Mouse (Mus musculus): ENCODE results near the gene Gpsm3.
A peak's percentile ranks its signal among the peaks of the same experiment; 100 is the strongest.

The Gpsm3 gene

GRCm38 (mm10) chr17:34583397-34583796 lies 6.2 kb upstream of the Gpsm3 start:
- DNase-seq (ENCODE audit: low spot score), result no peak

GRCm38 (mm10) chr17:34583819-34584218 lies 5.8 kb upstream of the Gpsm3 start:
- no peak for DNase-seq (ENCODE audit: low spot score)

- DNase-seq (ENCODE audit: low spot score), result no peak
These were observed 4.5 kb upstream of the Gpsm3 start for GRCm38 (mm10) chr17:34585121-34585520.

- no peak for DNase-seq (ENCODE audit: low spot score)
These were observed 3.5 kb upstream of the Gpsm3 start for GRCm38 (mm10) chr17:34585877-34586771.

- peak; percentile 83 for DNase-seq (ENCODE audit: low spot score)
These were observed 2.7 kb upstream of the Gpsm3 start for GRCm38 (mm10) chr17:34586796-34587422.

- peak; percentile 94 for DNase-seq (ENCODE audit: low spot score)
These were observed 2.2 kb upstream of the Gpsm3 start for GRCm38 (mm10) chr17:34587423-34587811.

GRCm38 (mm10) chr17:34587814-34588213 lies 1.8 kb upstream of the Gpsm3 start:
- no peak for DNase-seq (ENCODE audit: low spot score)

- no peak for DNase-seq (ENCODE audit: low spot score)
These were observed 839 bp upstream of the Gpsm3 start for GRCm38 (mm10) chr17:34588767-34589166.

GRCm38 (mm10) chr17:34589206-34589605 lies 400 bp upstream of the Gpsm3 start:
- no peak for DNase-seq (ENCODE audit: low spot score)

- no peak for DNase-seq (ENCODE audit: low spot score)
These were observed 765 bp downstream of the Gpsm3 start for GRCm38 (mm10) chr17:34590154-34590987.

- DNase-seq (ENCODE audit: low spot score), result no peak
These were observed 1.7 kb downstream of the Gpsm3 start, which contains the start of gene Pbx2 for GRCm38 (mm10) chr17:34591029-34591993. Gene Pbx2, plus strand, starts transcription at chr17:34591266.

- peak; percentile 83 for DNase-seq (ENCODE audit: low spot score)
These were observed 2.4 kb downstream of the Gpsm3 start for GRCm38 (mm10) chr17:34591994-34592375.

- DNase-seq (ENCODE audit: low spot score), result no peak
These were observed 3.3 kb downstream of the Gpsm3 start for GRCm38 (mm10) chr17:34592581-34593549.

GRCm38 (mm10) chr17:34593752-34594525 lies 4.3 kb downstream of the Gpsm3 start:
- no peak for DNase-seq (ENCODE audit: low spot score)

GRCm38 (mm10) chr17:34596098-34596497 lies 6.5 kb downstream of the Gpsm3 start:
- DNase-seq (ENCODE audit: low spot score), result no peak

GRCm38 (mm10) chr17:34597566-34598095 lies 8.0 kb downstream of the Gpsm3 start, which contains the start of gene Ager:
Gene Ager, plus strand, starts transcription at chr17:34597862.
- no peak for DNase-seq (ENCODE audit: low spot score)

- no peak for DNase-seq (ENCODE audit: low spot score)
These were observed 10.3 kb downstream of the Gpsm3 start for GRCm38 (mm10) chr17:34599891-34600290.

GRCm38 (mm10) chr17:34601796-34602195 lies 12.2 kb downstream of the Gpsm3 start:
- DNase-seq (ENCODE audit: low spot score), result no peak

Measured in ovary, adult 18-20 months (tissue).